In genomic region chr11:69682209-69682839, GRCm38 (mm10) we compare ENCODE assay signal across 7 mouse cellular contexts. TPM values are rescaled to one million over a fixed set of nuclear protein-coding genes. Genes with fewer than 3 reads are reported as not detected.
DNase-seq lines count a peak whose midpoint lies in the region; ATAC-seq and TF ChIP-seq lines count a peak whose summit lies in the region.

No protein-coding gene starts in this region.

- no peak for ATAC-seq in lung, postnatal 0 days
- ATAC-seq in stomach, embryonic 14.5 days (ENCODE audit: insufficient number of reproducible peaks, insufficient read depth, low FRiP score, low read depth): no peak; the same call in 1 of the 2 replicates

- peak overlapping the region; percentile 95 for H3K27ac ChIP-seq in lung, postnatal 0 days (ENCODE audit: low read length)
- H3K27ac ChIP-seq in forebrain, embryonic 10.5 days: peak overlapping the region; percentile 91
- peak overlapping the region; percentile 93 for H3K27ac ChIP-seq in limb, embryonic 10.5 days
- H3K27ac ChIP-seq in stomach, embryonic 14.5 days (ENCODE audit: low read length): peak overlapping the region; percentile 95

- H3K4me2 ChIP-seq in lung, postnatal 0 days (replicated peaks; ENCODE audit: low read depth, low read length): peak overlapping the region; percentile 84
- peak overlapping the region; percentile 86 for H3K4me2 ChIP-seq in stomach, embryonic 14.5 days (replicated peaks; ENCODE audit: low read depth, low read length)

- peaks cover 41% of the 10 kb centered on the region for H3K4me1 ChIP-seq in lung, postnatal 0 days (ENCODE audit: insufficient read depth, low read depth, low read length)
- H3K4me1 ChIP-seq in forebrain, embryonic 10.5 days: peaks cover 61% of the 10 kb centered on the region
- peaks cover 52% of the 10 kb centered on the region for H3K4me1 ChIP-seq in limb, embryonic 10.5 days
- H3K4me1 ChIP-seq in stomach, embryonic 14.5 days (ENCODE audit: control insufficient read depth, insufficient read depth, low read length): peaks cover 27% of the 10 kb centered on the region

- H3K27me3 ChIP-seq in lung, postnatal 0 days (replicated peaks; ENCODE audit: insufficient read depth, low read length): no peaks in the 10 kb centered on the region
- H3K27me3 ChIP-seq in forebrain, embryonic 10.5 days (ENCODE audit: poor library complexity, severe bottlenecking): 0 out of 2 replicates have a peak, but pooled peaks cover 13% of the 10 kb centered on the region
- H3K27me3 ChIP-seq in limb, embryonic 10.5 days (ENCODE audit: low read depth, poor library complexity, severe bottlenecking): peaks cover 15% of the 10 kb centered on the region
- H3K27me3 ChIP-seq in stomach, embryonic 14.5 days (ENCODE audit: control insufficient read depth, insufficient read depth, low read length): no peaks in the 10 kb centered on the region

- DNase-seq in lung, postnatal 0 days (ENCODE audit: low spot score): peak; percentile 15
- no peak for DNase-seq in lung, postnatal 14 days
- no peak for DNase-seq in forebrain, embryonic 10.5 days (ENCODE audit: extremely low spot score, low spot score)
- DNase-seq in limb, embryonic 10.5 days (ENCODE audit: low spot score): peak; percentile 57
- no peak for DNase-seq in right cerebral cortex, adult 18-20 months
- DNase-seq in right cerebral cortex, postnatal 14 days: no peak

- H3K36me3 ChIP-seq in lung, postnatal 0 days (ENCODE audit: insufficient read depth, low read length): no peaks in the 10 kb centered on the region
- H3K36me3 ChIP-seq in forebrain, embryonic 10.5 days (replicated peaks): peaks cover 33% of the 10 kb centered on the region
- peaks cover 32% of the 10 kb centered on the region for H3K36me3 ChIP-seq in limb, embryonic 10.5 days
- peaks cover 16% of the 10 kb centered on the region for H3K36me3 ChIP-seq in stomach, embryonic 14.5 days (ENCODE audit: control insufficient read depth, insufficient read depth, low read length)

- peak overlapping the region; percentile 83 for H3K4me3 ChIP-seq in lung, postnatal 0 days (ENCODE audit: low read depth, low read length)
- H3K4me3 ChIP-seq in forebrain, embryonic 10.5 days: peak overlapping the region; percentile 70
- H3K4me3 ChIP-seq in limb, embryonic 10.5 days: peak overlapping the region; percentile 92
- peak overlapping the region; percentile 73 for H3K4me3 ChIP-seq in stomach, embryonic 14.5 days (ENCODE audit: low read depth, low read length)

- 0 out of 2 replicates have a peak overlapping the region, but pooled peaks have one; percentile 82 for H3K9ac ChIP-seq in lung, postnatal 0 days (replicated peaks; ENCODE audit: low read depth)
- peak overlapping the region; percentile 82 for H3K9ac ChIP-seq in stomach, embryonic 14.5 days (replicated peaks; ENCODE audit: low read depth, low read length)

- no peaks in the 10 kb centered on the region for H3K9me3 ChIP-seq in lung, postnatal 0 days (ENCODE audit: low read length)
- no peaks in the 10 kb centered on the region for H3K9me3 ChIP-seq in forebrain, embryonic 10.5 days
- no peaks in the 10 kb centered on the region for H3K9me3 ChIP-seq in limb, embryonic 10.5 days (replicated peaks)
- no peaks in the 10 kb centered on the region for H3K9me3 ChIP-seq in stomach, embryonic 14.5 days (ENCODE audit: control insufficient read depth, low read depth, low read length)

- 15% methylated on average over 24 of the region's 24 CpGs for WGBS in lung, postnatal 0 days
- WGBS in forebrain, embryonic 10.5 days: 33% methylated on average over 24 of the region's 24 CpGs
- 29% methylated on average over 24 of the region's 24 CpGs for WGBS in limb, embryonic 10.5 days
- WGBS in stomach, embryonic 14.5 days: 23% methylated on average over 24 of the region's 24 CpGs

- no peak for TF ChIP-seq CTCF in lung, postnatal 0 days (IDR thresholded peaks at IDR 0.05)

- TF ChIP-seq EP300 in lung, postnatal 0 days (IDR thresholded peaks at IDR 0.05): no peak

RNA-seq across cellular contexts. Expression of gene Senp3, which starts 0.4 kb away (rescaled TPM):
- 36.0 and 37.8 TPM in 2 replicates for polyA plus RNA-seq in lung, postnatal 0 days (2015; fragmentation: Nextera tagmentation; extraction: Ambion mirVana)
- 127 and 128 TPM in 2 replicates for polyA plus RNA-seq in forebrain, embryonic 10.5 days (2016; fragmentation: Nextera tagmentation; extraction: Ambion mirVana)
- polyA plus RNA-seq in limb, embryonic 10.5 days (2016; fragmentation: Nextera tagmentation; extraction: Ambion mirVana): 149 and 151 TPM in 2 replicates
- polyA plus RNA-seq in stomach, embryonic 14.5 days (2014; fragmentation: Nextera tagmentation; extraction: Ambion mirVana): 88.1 and 102 TPM in 2 replicates

RNA-seq across cellular contexts. Expression of gene Tnfsf13, which starts 3.3 kb away (rescaled TPM):
- polyA plus RNA-seq in lung, postnatal 0 days (2015; fragmentation: Nextera tagmentation; extraction: Ambion mirVana): 4.4 and 6.7 TPM in 2 replicates
- 0.20 TPM in 1 of 2 replicates, not detected in the other for polyA plus RNA-seq in forebrain, embryonic 10.5 days (2016; fragmentation: Nextera tagmentation; extraction: Ambion mirVana)
- 0.20 and 0.45 TPM in 2 replicates for polyA plus RNA-seq in limb, embryonic 10.5 days (2016; fragmentation: Nextera tagmentation; extraction: Ambion mirVana)
- polyA plus RNA-seq in stomach, embryonic 14.5 days (2014; fragmentation: Nextera tagmentation; extraction: Ambion mirVana): 0.67 TPM in 1 of 2 replicates, not detected in the other

RNA-seq across cellular contexts. Expression of gene Eif4a1, which starts 10.1 kb away (rescaled TPM):
- polyA plus RNA-seq in lung, postnatal 0 days (2015; fragmentation: Nextera tagmentation; extraction: Ambion mirVana): 283 and 286 TPM in 2 replicates
- polyA plus RNA-seq in forebrain, embryonic 10.5 days (2016; fragmentation: Nextera tagmentation; extraction: Ambion mirVana): 725 and 747 TPM in 2 replicates
- 678 and 791 TPM in 2 replicates for polyA plus RNA-seq in limb, embryonic 10.5 days (2016; fragmentation: Nextera tagmentation; extraction: Ambion mirVana)
- 654 and 666 TPM in 2 replicates for polyA plus RNA-seq in stomach, embryonic 14.5 days (2014; fragmentation: Nextera tagmentation; extraction: Ambion mirVana)

RNA-seq across cellular contexts. Expression of gene Tnfsf12, which starts 13.3 kb away (rescaled TPM):
- polyA plus RNA-seq in lung, postnatal 0 days (2015; fragmentation: Nextera tagmentation; extraction: Ambion mirVana): 12.0 and 13.6 TPM in 2 replicates
- polyA plus RNA-seq in forebrain, embryonic 10.5 days (2016; fragmentation: Nextera tagmentation; extraction: Ambion mirVana): 1.1 and 1.6 TPM in 2 replicates
- polyA plus RNA-seq in limb, embryonic 10.5 days (2016; fragmentation: Nextera tagmentation; extraction: Ambion mirVana): 3.0 and 4.2 TPM in 2 replicates
- 9.9 and 11.7 TPM in 2 replicates for polyA plus RNA-seq in stomach, embryonic 14.5 days (2014; fragmentation: Nextera tagmentation; extraction: Ambion mirVana)

RNA-seq across cellular contexts. Expression of gene Tnfsfm13, which starts 13.6 kb away (rescaled TPM):
- 11.9 and 13.1 TPM in 2 replicates for polyA plus RNA-seq in lung, postnatal 0 days (2015; fragmentation: Nextera tagmentation; extraction: Ambion mirVana)
- 0.44 and 0.55 TPM in 2 replicates for polyA plus RNA-seq in forebrain, embryonic 10.5 days (2016; fragmentation: Nextera tagmentation; extraction: Ambion mirVana)
- 0.53 and 0.73 TPM in 2 replicates for polyA plus RNA-seq in limb, embryonic 10.5 days (2016; fragmentation: Nextera tagmentation; extraction: Ambion mirVana)
- 5.5 TPM in 2 replicates for polyA plus RNA-seq in stomach, embryonic 14.5 days (2014; fragmentation: Nextera tagmentation; extraction: Ambion mirVana)

Comparison
In these comparisons a context has a peak if more than half of its experiments do, and no peak if none do; other contexts are left out.
1. DNase-seq: peak in lung, postnatal 0 days (single experiment) and limb, embryonic 10.5 days (single experiment); none in lung, postnatal 14 days (single experiment), forebrain, embryonic 10.5 days (single experiment), right cerebral cortex, adult 18-20 months (single experiment) and right cerebral cortex, postnatal 14 days (single experiment).
2. Peak in every context shown above with its lines, with median percentiles within 50 percentile points of each other: H3K27ac ChIP-seq and H3K4me3 ChIP-seq.